ENCODE assay signal across 8 mouse cellular contexts in genomic region chr2:164386953-164387352, GRCm38 (mm10). TPM values are rescaled to one million over a fixed set of nuclear protein-coding genes. Genes with fewer than 3 reads are reported as not detected.
A peak's percentile ranks its signal among the peaks of the same experiment; 100 is the strongest.
DNase-seq lines count a peak whose midpoint lies in the region; ATAC-seq and TF ChIP-seq lines count a peak whose summit lies in the region.

No protein-coding gene starts in this region.

- no peak overlapping the region for H3K4me2 ChIP-seq in forebrain, embryonic 12.5 days
- no peak overlapping the region for H3K4me2 ChIP-seq in midbrain, postnatal 0 days (ENCODE audit: low read depth, low read length, poor library complexity, severe bottlenecking)

- H3K4me1 ChIP-seq in forebrain, embryonic 10.5 days = peaks cover 29% of the 10 kb centered on the region
- peaks cover 16% of the 10 kb centered on the region for H3K4me1 ChIP-seq in forebrain, embryonic 12.5 days
- 0 out of 2 replicates have a peak, but pooled peaks cover 3% of the 10 kb centered on the region for H3K4me1 ChIP-seq in midbrain, postnatal 0 days (ENCODE audit: insufficient read depth, low read length)

- peak; percentile 22 for DNase-seq in forebrain, embryonic 10.5 days (ENCODE audit: extremely low spot score, low spot score)
- peak; percentile 26 to 61 for DNase-seq in spleen, adult 18-20 months
- DNase-seq in spleen, adult 12 weeks (ENCODE audit: low spot score) = no peak
- peak; percentile 49 for DNase-seq in embryo, embryonic 11 days
- DNase-seq in layer of hippocampus, postnatal 36 days = peak; percentile 37 to 42
- DNase-seq in midbrain, postnatal 0 days (ENCODE audit: low spot score) = peak; percentile 57
- no peak for DNase-seq in gastrocnemius, postnatal 10 days

- ATAC-seq in forebrain, embryonic 12.5 days (ENCODE audit: low FRiP score) = no peak
- ATAC-seq in midbrain, postnatal 0 days (ENCODE audit: low FRiP score) = no peak

- H3K4me3 ChIP-seq in forebrain, embryonic 10.5 days = no peak overlapping the region
- no peak overlapping the region for H3K4me3 ChIP-seq in forebrain, embryonic 12.5 days (replicated peaks)
- H3K4me3 ChIP-seq in midbrain, postnatal 0 days (ENCODE audit: low read depth, low read length) = no peak overlapping the region

- WGBS in forebrain, embryonic 10.5 days = 11% methylated on average over 8 of the region's 8 CpGs
- 11% methylated on average over 8 of the region's 8 CpGs for WGBS in forebrain, embryonic 12.5 days
- 29% methylated on average over 8 of the region's 8 CpGs for WGBS in midbrain, postnatal 0 days

- H3K27ac ChIP-seq in forebrain, embryonic 10.5 days = no peak overlapping the region
- no peak overlapping the region for H3K27ac ChIP-seq in forebrain, embryonic 12.5 days
- H3K27ac ChIP-seq in midbrain, postnatal 0 days (ENCODE audit: low read depth, low read length) = no peak overlapping the region

- no peaks in the 10 kb centered on the region for H3K36me3 ChIP-seq in forebrain, embryonic 10.5 days (replicated peaks)
- H3K36me3 ChIP-seq in forebrain, embryonic 12.5 days (replicated peaks) = no peaks in the 10 kb centered on the region
- no peaks in the 10 kb centered on the region for H3K36me3 ChIP-seq in midbrain, postnatal 0 days (ENCODE audit: insufficient read depth, low read length)

- no peak overlapping the region for H3K9ac ChIP-seq in forebrain, embryonic 12.5 days
- no peak overlapping the region for H3K9ac ChIP-seq in midbrain, postnatal 0 days (replicated peaks; ENCODE audit: low read length, poor library complexity, severe bottlenecking)

- H3K9me3 ChIP-seq in forebrain, embryonic 10.5 days = no peaks in the 10 kb centered on the region
- no peaks in the 10 kb centered on the region for H3K9me3 ChIP-seq in forebrain, embryonic 12.5 days
- H3K9me3 ChIP-seq in midbrain, postnatal 0 days (ENCODE audit: low read length) = no peaks in the 10 kb centered on the region

- peaks cover 63% of the 10 kb centered on the region for H3K27me3 ChIP-seq in forebrain, embryonic 10.5 days (ENCODE audit: poor library complexity, severe bottlenecking)
- peaks cover 55% of the 10 kb centered on the region for H3K27me3 ChIP-seq in forebrain, embryonic 12.5 days
- H3K27me3 ChIP-seq in midbrain, postnatal 0 days (ENCODE audit: insufficient read depth, low read length) = no peaks in the 10 kb centered on the region

- peak; percentile 80 for TF ChIP-seq CTCF in midbrain, postnatal 0 days (IDR thresholded peaks at IDR 0.05)

RNA-seq across cellular contexts. Expression of gene Slpi, which starts 1.9 kb away (rescaled TPM):
- polyA plus RNA-seq in forebrain, embryonic 10.5 days (2016; fragmentation: Nextera tagmentation; extraction: Ambion mirVana) = 0.22 and 0.36 TPM in 2 replicates
- polyA plus RNA-seq in forebrain, embryonic 12.5 days (2016; fragmentation: Nextera tagmentation; extraction: Ambion mirVana) = 0.41 TPM in 1 of 2 replicates, not detected in the other
- 1 to 10 TPM in 1 of 2 experiments, under 1 TPM in 1; 0.85 to 1.4 TPM for total RNA-seq in layer of hippocampus, postnatal 36 days (2021)
- total RNA-seq in midbrain, postnatal 0 days (2014; rRNA removed) = not detected in 2 replicates
- 0.27 and 0.36 TPM in 2 replicates for polyA plus RNA-seq in midbrain, postnatal 0 days (2015; fragmentation: Nextera tagmentation; extraction: Ambion mirVana)
- 1 to 10 TPM in 1 of 2 experiments, not detected in 1; 1.4 TPM for total RNA-seq in gastrocnemius, postnatal 10 days (2021)

RNA-seq across cellular contexts. Expression of gene Rbpjl, which starts 16.0 kb away (rescaled TPM):
- not detected in 2 replicates for polyA plus RNA-seq in forebrain, embryonic 10.5 days (2016; fragmentation: Nextera tagmentation; extraction: Ambion mirVana)
- polyA plus RNA-seq in forebrain, embryonic 12.5 days (2016; fragmentation: Nextera tagmentation; extraction: Ambion mirVana) = 0.08 and 0.09 TPM in 2 replicates
- total RNA-seq in layer of hippocampus, postnatal 36 days (2021) = under 1 TPM; 0.35 to 0.46 TPM
- 0.77 TPM in 1 of 2 replicates, not detected in the other for total RNA-seq in midbrain, postnatal 0 days (2014; rRNA removed)
- 0.04 TPM in 1 of 2 replicates, not detected in the other for polyA plus RNA-seq in midbrain, postnatal 0 days (2015; fragmentation: Nextera tagmentation; extraction: Ambion mirVana)
- total RNA-seq in gastrocnemius, postnatal 10 days (2021) = under 1 TPM; 0.05 to 0.07 TPM

RNA-seq across cellular contexts. Expression of gene Matn4, which starts 18.0 kb away (rescaled TPM):
- not detected in 2 replicates for polyA plus RNA-seq in forebrain, embryonic 10.5 days (2016; fragmentation: Nextera tagmentation; extraction: Ambion mirVana)
- polyA plus RNA-seq in forebrain, embryonic 12.5 days (2016; fragmentation: Nextera tagmentation; extraction: Ambion mirVana) = 3.3 and 4.0 TPM in 2 replicates
- 10 to 100 TPM; 13.0 to 13.4 TPM for total RNA-seq in layer of hippocampus, postnatal 36 days (2021)
- 1.9 and 2.0 TPM in 2 replicates for total RNA-seq in midbrain, postnatal 0 days (2014; rRNA removed)
- 1.9 and 2.1 TPM in 2 replicates for polyA plus RNA-seq in midbrain, postnatal 0 days (2015; fragmentation: Nextera tagmentation; extraction: Ambion mirVana)
- total RNA-seq in gastrocnemius, postnatal 10 days (2021) = 1 to 10 TPM; 5.8 to 7.8 TPM

RNA-seq across cellular contexts. Expression of gene Svs5, which starts 54.4 kb away (rescaled TPM):
- polyA plus RNA-seq in forebrain, embryonic 10.5 days (2016; fragmentation: Nextera tagmentation; extraction: Ambion mirVana) = not detected in 2 replicates
- not detected in 2 replicates for polyA plus RNA-seq in forebrain, embryonic 12.5 days (2016; fragmentation: Nextera tagmentation; extraction: Ambion mirVana)
- total RNA-seq in layer of hippocampus, postnatal 36 days (2021) = not detected
- not detected in 2 replicates for total RNA-seq in midbrain, postnatal 0 days (2014; rRNA removed)
- not detected in 2 replicates for polyA plus RNA-seq in midbrain, postnatal 0 days (2015; fragmentation: Nextera tagmentation; extraction: Ambion mirVana)
- not detected for total RNA-seq in gastrocnemius, postnatal 10 days (2021)

RNA-seq across cellular contexts. Expression of gene Sdc4, which starts 56.7 kb away (rescaled TPM):
- 19.6 and 22.7 TPM in 2 replicates for polyA plus RNA-seq in forebrain, embryonic 10.5 days (2016; fragmentation: Nextera tagmentation; extraction: Ambion mirVana)
- 12.1 and 12.6 TPM in 2 replicates for polyA plus RNA-seq in forebrain, embryonic 12.5 days (2016; fragmentation: Nextera tagmentation; extraction: Ambion mirVana)
- 100 to 1,000 TPM; 102 to 129 TPM for total RNA-seq in layer of hippocampus, postnatal 36 days (2021)
- total RNA-seq in midbrain, postnatal 0 days (2014; rRNA removed) = 13.8 and 20.3 TPM in 2 replicates
- 18.3 and 19.3 TPM in 2 replicates for polyA plus RNA-seq in midbrain, postnatal 0 days (2015; fragmentation: Nextera tagmentation; extraction: Ambion mirVana)
- total RNA-seq in gastrocnemius, postnatal 10 days (2021) = 10 to 100 TPM; 52.5 TPM

Comparison
In these comparisons a context has a peak if more than half of its experiments do, and no peak if none do; other contexts are left out.
1. DNase-seq: peak in forebrain, embryonic 10.5 days (single experiment), spleen, adult 18-20 months (2 of 2), embryo, embryonic 11 days (single experiment), layer of hippocampus, postnatal 36 days (2 of 2) and midbrain, postnatal 0 days (single experiment); none in spleen, adult 12 weeks (single experiment) and gastrocnemius, postnatal 10 days (single experiment).